Mouse (Mus musculus) cerebellum, adult (tissue): ENCODE measurements around the gene Mmd2.

Experiments
- ATAC-seq: cut with Nextera tagmentation; 2 replicates; pipeline ENCODE4 v1.9.2; 2017; ENCODE audit warnings: mild to moderate bottlenecking, moderate library complexity, mixed read lengths; ENCODE audit not compliant: insufficient number of reproducible peaks, low FRiP score, low TSS enrichment

Mmd2 gene

DNA sequence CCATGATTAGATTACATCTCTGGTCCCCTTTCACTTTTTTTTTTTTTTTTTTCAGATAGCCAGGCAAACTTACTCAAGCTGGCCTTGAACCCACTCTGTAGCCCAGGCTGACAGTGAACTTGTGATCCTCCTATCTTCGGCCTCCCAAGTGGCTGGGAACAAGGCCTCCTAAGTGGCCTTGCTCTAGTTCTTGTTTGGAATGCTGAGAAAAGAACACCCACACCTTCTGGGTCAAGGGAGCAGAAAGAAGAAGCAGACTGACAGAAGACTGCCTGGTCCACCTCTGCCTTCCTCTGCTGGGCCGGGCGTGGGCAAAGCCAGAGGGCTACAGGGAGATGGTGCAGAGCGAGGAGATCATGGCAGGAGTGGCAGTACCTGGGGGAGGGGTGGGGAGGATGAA lies 1.8 kb upstream of the Mmd2 start:
- ATAC-seq = no peak

DNA sequence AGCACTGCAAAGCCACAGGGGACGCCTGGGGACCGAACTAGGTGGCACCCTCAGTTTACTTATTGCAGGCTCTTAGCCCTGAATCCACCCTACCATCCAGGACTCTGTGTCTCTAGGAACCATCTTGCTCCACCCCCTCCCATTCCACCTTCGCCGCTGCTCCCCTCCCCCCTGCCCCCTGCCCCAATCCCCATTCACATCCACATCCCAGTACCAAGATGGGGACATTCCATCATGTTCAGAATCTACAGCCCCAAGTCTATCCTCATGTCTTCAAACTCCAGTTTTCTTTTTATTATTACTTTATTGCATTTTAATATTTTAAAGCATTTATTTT lies 357 bp upstream of the Mmd2 start:
- ATAC-seq = no peak

DNA sequence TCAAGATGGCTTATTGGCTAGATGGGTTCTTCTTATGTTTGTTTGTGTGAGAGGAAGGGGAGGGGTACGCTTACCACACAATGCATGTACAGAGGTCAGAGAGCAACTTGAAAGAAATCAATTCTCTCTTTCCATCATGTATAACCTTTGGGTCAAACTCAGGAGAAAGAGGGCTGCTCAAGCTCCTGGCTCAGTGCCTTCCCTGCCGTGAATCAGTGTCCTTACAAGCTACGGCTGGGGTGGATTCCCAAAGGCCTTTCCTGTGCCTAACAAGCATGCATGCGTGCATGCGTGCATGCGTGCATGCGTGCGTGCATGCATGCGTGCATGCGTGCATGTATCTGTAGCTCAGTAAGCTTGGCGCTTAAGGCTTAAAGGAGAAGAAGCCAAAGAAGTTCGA lies 3.3 kb downstream of the Mmd2 start:
- no peak for ATAC-seq

DNA sequence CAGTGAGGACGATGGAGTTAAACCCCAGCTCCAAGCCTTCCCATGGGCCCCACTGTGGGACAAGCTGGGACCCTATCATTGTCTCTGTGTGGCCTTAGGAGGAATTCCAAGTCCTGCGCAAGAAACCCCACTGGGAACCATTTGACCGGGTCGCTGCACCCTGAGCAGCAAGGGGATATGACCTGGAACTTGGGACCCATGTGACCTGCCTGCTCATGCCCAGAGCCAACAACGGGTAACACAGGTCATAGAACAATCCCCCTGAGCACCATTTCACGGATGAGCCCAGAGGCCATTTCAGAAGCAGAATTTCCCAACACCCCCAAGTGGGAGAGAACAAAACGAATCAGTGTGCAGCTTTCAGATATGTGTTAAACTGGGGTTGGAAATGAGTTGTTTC lies 4.2 kb downstream of the Mmd2 start:
- no peak for ATAC-seq

DNA sequence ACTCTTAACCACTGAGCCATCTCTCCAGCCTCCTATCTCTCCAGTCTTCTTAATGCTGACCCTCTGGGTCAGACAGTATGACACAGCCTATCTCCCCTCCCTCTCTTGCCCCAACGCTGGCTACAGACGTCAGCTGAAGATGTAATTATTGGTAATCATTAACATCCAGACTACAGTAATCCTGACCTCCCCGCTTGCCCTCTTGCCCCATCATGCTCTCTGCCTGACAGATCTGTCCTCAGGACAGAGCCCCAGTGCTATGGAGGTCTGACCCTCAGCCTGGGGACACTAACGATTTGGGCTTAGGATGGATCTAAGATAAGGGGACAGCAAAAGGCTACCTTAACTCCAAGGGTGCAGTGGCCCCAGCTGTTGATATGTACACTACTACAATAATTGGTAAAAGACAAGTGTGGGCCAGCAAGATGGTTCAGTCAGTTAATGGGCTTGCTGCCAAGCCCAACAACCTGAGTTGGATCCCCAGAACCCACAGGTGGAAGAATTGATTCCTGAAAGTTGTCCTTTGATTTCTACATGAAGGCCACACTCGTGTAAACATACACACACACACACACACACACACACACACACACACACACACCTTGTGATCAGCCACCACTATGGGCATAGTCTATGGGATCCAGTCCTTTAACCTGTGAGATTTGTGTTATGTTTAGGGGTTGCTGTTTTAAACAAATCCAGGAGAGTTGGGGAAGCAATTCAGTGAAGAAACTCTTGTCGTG lies 10.8 kb downstream of the Mmd2 start:
- ATAC-seq = no peak

DNA sequence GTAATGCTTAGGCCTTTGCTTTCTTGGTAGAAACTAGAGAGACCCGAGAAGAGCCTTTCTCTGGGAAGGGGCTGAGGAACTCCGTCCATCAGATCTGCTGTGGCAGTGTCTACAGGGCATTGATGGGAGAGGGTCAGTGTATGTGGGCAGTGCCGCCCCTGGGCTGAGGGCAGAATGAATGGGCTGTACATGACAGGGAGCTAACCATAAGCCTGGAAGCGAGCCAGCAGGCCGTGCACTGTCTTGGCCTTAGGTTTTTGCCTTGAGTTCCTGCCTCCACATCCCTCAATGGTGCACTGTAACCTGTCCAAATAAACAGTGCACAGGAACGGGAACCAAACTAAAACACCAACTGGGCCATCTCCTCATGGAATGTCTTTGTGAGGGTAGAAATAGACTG lies 11.9 kb downstream of the Mmd2 start:
- ATAC-seq = no peak

DNA sequence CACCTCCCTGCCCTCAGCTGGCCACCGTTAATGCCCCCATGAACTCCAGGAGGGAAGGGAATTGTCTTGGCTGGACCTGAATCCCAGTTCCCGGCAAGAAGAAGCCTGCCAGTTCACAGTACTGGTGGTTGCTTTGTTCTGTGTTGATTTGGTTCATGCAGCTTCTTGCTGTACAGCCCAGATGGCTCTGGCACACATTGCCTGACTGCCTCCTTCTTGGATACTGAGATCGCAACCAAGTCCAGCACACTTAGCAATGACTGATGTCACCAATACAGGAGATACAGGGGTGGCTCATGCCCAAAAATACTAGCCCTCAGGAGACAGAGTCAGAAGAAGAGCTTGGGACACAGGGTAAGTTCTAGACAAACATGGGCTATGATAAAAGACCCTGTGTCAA lies 12.9 kb downstream of the Mmd2 start:
- 0 out of 2 replicates have a peak, but pooled peaks have one; percentile 40 for ATAC-seq

DNA sequence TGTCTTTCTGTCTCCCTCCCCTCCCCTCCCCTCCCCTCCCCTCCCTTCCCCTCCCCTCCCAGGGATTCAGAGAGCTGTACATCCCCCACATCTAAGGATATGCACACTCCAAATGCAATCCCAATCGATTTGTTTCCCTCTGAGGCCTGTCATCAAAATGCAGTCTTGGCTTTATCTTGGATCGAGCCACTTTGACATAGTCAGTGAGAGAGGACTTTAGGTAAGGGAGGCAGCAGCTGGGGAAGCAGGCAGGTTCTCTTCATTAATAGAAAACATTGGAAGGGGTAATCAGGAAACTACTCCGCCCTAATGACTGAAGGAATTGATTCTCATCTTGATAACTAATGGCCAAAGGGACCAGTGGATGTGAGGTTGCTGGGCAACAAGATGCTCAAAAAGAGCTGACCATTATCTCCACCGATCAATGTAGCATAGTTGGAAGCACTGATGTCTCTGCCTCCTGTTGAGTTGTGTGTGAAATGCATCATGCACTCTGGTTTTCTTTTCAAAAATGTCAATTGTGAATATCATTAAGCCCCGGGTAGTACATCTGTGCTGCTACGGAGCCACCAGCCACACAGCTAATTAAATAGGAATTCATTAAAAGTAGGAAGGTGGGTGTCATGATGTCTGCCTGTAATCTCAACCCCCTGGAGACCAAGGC lies 17.5 kb downstream of the Mmd2 start:
- ATAC-seq = no peak

DNA sequence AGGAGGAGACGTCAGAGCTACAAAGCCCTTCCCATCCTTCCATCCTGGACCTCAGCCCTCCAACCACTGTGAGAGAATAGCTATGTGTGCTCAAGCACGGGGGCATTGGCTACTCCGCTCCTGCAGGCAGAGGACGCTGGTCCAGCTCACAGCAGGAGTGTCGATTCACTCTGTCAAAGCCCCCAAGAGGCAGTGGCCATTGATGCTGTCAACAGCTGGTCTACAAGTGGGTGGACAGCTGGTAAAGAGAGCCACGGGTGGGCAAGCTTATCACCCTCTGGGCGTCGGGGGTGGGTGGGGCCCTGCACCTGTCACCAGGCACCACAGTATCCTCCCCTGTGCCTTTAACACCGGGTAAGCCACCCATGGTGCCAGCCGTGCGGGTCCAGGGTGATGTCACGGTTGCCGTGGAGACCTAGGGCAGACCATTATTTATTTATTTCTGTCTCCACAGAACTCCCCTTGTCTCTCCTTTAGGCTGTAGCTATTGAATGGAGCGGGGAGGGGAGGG lies 24.9 kb downstream of the Mmd2 start:
- ATAC-seq = no peak

DNA sequence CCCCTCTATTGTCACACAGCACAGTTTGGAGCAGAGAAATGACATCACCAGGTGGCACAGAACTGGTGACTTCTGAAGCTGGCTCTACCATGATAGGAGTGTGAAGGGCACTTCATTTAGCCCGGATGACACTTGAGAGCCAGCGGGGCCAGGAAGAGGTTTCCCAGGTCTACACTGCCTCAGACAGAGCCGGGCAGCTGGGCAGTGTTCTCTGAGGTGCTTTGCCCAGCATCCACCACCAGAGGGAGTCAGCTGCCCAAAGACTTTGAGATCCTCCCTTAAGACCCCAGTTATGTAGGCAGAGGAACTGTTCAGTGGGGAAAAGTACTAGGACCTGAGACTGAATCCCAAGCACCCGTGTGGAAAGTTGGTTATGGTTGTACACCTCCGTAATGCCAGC lies 27.1 kb downstream of the Mmd2 start:
- peak; percentile 31; the same call in 1 of the 2 replicates for ATAC-seq

DNA sequence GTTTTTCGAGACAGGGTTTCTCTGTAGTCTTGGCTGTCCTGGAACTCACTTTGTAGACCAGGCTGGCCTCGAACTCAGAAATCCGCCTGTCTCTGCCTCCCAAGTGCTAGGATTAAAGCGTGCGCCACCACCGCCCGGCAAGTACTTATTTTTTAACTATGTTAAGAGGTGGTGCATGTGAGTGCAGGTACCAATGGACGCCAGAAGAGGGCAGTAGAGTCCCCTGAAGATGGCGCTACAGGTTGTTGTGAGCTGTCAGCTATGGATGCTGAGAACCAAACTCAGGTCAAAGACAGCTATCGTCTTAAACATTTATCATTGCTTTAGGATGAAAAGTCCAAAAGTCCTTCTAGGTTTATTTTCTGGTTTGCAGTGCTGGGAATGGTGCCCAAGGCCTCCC lies 30.4 kb downstream of the Mmd2 start:
- ATAC-seq = no peak

DNA sequence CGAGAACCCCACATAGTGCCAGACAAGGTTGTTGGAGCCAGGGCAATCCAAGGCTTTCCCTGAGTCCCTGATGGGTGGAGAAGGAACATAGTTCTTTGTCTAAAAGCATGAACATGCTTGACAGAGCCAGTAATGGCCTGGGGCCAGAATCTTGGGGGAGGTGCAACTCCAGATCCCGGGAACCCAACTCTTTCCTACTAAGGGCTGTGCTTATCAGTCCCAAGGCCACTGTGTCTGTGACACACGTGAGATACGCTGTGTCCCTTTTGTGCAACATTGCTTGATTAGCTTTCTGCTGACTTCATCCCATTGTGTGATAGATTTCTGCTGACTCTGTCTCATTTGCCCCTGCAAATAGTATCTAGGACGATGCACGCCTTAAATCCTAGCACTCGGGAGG lies 31.8 kb downstream of the Mmd2 start:
- no peak for ATAC-seq

DNA sequence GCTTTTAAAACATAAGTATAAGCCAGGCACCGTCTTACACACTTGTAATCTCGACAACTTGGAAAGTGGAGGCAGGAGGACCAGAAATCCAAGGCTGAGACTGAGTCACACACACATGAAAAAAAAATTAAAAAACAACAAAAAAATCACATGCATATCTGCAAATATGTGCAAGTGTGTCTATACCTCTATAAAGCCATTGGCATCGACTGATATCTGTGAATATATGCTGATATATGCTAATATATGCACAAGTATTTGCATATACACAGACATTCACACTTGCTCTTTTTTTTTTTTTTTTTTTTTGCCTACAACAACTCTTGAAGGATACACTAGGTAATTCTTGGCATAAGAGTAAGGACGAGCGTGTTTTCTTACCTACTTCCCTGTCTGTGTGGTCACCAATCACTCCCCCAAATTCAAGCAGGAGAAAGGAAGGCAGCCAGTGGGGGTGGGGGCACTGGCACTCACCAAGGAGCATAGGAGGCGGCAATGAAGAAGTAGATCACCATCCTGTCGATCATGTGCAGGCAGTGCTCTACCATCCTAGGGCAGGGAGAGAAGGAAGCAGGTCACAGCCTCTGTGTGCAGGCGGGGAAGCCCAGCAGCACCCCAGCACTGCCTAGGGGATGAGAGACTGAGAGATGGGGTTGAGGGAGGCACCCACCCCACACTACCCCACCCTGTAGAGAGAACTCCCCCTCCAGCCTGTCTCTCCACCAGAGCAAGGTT lies 34.1 kb downstream of the Mmd2 start:
- no peak for ATAC-seq

DNA sequence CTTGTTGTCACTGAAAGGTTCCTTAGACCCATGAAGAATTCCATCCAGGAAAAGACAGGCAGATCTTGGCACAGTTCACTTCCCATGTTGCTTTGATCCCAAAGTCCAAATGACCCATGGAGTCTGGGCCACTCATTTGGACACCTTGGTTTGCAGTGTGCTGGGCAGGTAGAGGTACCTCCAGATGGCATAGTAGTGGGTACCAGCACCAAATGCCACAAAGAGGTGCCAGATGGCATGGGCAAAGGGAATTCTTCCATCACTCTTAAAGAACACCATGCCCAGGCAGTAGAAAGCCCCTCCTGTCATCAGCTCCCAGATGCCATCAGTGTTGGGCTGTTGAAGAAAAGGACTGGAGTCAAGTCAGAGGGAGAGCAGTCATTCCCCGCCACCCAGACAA lies 44.0 kb downstream of the Mmd2 start:
- no peak for ATAC-seq

DNA sequence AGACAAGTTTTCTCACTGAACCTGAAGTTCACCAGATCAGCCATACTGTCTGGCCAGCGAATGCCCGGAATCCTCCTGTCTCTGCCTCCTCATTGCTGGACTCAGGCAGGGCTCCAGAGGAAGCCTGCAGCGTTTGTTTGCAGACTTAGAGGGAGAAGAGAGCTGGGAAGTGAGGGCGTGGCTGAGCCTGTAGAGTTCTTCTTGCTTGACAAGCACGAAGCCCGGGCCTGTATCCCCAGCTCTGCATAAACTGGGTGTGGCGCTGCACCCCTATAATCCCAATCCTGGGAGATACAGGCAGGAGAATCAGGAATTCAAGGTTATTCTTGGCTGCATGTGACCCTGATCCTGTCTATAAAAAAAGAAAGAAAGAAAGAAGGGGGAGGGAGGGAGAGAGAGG lies 48.3 kb downstream of the Mmd2 start:
- no peak for ATAC-seq

DNA sequence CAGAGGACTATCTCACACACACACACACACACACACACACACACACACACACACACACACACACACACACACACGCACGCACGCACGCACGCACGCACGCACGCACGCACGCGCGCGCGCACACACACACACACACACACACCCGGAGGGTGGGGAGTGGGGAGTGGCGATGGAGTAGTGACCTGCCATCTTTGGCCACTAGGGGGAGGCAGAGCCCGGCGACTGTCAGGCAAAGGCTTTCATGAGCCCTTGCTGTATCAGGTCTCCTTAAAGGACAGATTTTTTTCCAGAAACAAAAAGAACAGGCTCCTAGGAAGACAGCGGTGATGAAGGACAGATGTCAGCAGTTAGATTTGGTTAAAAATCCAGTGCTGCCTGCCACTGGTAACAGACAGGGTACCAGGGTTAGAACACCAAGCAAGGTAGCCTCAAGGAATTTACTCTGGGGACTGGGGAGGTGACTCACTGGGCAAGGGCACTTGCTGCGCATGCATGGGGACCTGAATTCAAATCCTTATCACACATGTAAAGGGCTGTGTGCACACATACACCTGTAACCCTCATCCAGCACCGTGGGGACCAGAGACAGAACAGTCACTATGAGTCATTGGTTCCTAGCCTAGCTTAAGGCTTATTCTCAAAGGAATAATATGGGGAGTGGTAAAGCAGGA lies 51.1 kb downstream of the Mmd2 start:
- ATAC-seq = peak; percentile 76

DNA sequence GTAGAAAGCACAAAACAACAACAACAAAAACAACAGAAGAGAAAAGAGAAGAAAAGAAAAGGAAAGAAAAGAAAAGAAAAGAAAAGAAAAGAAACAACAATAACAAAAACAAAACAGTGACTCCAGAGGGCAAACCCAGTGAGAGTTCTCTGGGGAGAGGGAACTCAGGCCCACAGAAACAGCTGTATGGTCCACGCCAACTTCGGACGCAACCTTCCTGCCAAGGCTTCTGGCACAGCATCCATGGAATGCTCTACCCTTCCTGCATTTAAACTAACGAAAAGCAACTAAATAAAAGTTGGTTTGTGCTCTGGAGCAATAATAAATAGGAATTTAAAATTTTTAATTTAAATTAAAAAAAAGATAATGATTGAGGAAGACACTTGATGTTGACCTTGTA lies 51.9 kb downstream of the Mmd2 start:
- no peak for ATAC-seq

DNA sequence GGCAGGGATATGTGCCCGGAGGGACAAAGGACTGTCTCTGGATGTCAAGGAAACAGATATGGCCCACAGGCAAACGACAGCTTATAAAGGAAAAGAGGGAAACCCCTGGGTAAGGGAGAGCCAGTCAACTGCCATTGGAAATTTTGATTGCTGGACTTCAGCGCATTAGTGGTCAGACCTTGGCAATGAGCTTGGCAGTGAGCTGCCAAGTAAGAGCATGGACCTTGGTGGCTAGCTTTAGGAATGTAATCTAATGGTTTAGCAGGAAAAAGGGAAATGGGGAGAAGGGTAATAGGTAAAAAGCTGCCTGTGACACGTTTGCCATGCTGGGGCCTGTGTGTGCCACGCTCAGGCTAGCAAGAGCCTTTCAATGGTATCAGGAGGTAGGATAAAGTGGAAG lies 52.7 kb downstream of the Mmd2 start:
- no peak for ATAC-seq

DNA sequence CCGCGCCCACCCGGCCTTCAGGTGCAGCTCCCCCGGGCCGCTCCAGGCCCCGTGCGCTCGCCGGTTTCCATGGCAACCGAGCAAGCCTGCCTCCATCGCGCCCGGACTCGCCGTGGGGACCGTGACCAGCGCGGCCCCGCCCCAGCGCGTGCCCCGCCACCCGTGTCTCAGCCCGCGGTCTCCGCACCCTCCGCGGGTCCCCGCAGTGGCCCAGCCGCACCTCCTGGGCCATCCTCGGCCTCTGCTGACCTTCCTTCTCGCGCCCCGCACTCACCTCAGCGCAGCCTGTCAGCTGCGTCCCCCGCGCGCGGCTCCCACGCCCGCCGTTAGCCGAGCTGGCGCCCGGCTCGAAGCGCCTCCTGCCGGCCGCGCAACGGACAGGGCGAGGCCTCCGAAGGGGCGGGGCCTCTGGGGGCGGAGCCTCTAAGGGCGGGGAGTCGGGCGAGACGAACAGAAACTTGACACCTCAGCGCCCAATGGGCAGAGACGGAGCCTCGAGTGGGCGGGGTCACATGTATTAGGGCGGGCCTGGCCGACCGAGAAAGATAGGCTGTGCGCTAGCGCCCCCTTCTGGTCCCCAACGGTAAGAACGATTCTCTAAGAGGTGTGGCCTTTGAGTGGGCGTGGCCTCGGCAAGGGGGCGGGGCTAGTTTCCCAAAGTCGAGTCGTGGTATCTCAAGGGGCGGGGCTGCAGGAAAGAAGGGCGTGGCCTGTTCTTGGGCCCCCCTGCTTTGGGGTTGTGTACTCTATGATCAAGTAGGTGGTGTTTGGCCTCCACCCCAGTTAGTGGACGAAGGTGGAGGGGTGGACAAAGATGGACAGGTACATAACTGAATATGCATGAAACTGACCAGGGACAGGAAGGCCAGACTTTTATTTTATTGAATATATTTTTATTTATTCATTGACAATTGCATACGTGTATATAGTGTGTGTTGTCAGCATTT lies 57.6 kb downstream of the Mmd2 start, which contains the start of gene Radil:
TSS of gene Radil (minus strand) at position 393 of the 947 bp plus-strand sequence.
- peak; percentile 90 for ATAC-seq
